Mouse (Mus musculus) CD4-positive, CD25-positive, alpha-beta regulatory T cell, adult 9 weeks (primary cell): ENCODE measurements around the gene Ackr2. TPM values are rescaled to one million over a fixed set of nuclear protein-coding genes. Genes with fewer than 3 reads are reported as not detected.

Experiments used
- polyA plus RNA-seq: library from polyadenylated mRNA; unstranded; fragments of 100-300 nt; shearing (Covaris generic); gene quantifications from one replicate; pipeline ENCODE4 v1.2.1, GENCODE M21; 2017

The Ackr2 gene
- not detected for polyA plus RNA-seq

GRCm38 (mm10) chr9:121898245-121898644 lies at the start of gene Ackr2:
Gene Ackr2, plus strand, starts transcription at chr9:121898355.

GRCm38 (mm10) chr9:121858153-121858488 lies 40.0 kb upstream of the Ackr2 start, which contains the start of gene Higd1a:
Gene Higd1a, minus strand, starts transcription at chr9:121858362.

GRCm38 (mm10) chr9:121916102-121916501 lies 17.9 kb downstream of the Ackr2 start, which contains the start of gene Cyp8b1:
Gene Cyp8b1, minus strand, starts transcription at chr9:121916305.

GRCm38 (mm10) chr9:121950418-121951113 lies 52.4 kb downstream of the Ackr2 start, which contains the start of gene Fam198a:
Gene Fam198a, plus strand, starts transcription at chr9:121950988.

Other genes starting within 250 kb of the Ackr2 start
- 31.7 TPM for gene Sec22c, start 192.9 kb upstream of the Ackr2 start, polyA plus RNA-seq
- 40.4 TPM for gene Ss18l2, start 188.0 kb upstream of the Ackr2 start, polyA plus RNA-seq
- 102 TPM for gene Nktr, start 179.2 kb upstream of the Ackr2 start, polyA plus RNA-seq
- gene Zfp651, start 139.0 kb upstream of the Ackr2 start, polyA plus RNA-seq = 0.24 TPM
- not detected for gene Klhl40, start 120.7 kb upstream of the Ackr2 start, polyA plus RNA-seq
- gene Hhatl, start 105.8 kb upstream of the Ackr2 start, polyA plus RNA-seq = not detected
- gene Ccdc13, start 58.9 kb upstream of the Ackr2 start, polyA plus RNA-seq = not detected
- 119 TPM for gene Higd1a, start 40.0 kb upstream of the Ackr2 start, polyA plus RNA-seq
- not detected for gene Cyp8b1, start 17.9 kb downstream of the Ackr2 start, polyA plus RNA-seq
- gene Fam198a, start 52.6 kb downstream of the Ackr2 start, polyA plus RNA-seq = not detected
- gene Pomgnt2, start 98.8 kb downstream of the Ackr2 start, polyA plus RNA-seq = 0.45 TPM
- gene Snrk, start 218.9 kb downstream of the Ackr2 start, polyA plus RNA-seq = 64.8 TPM